Mouse (Mus musculus): ENCODE measurements around the gene Pde4d.

- TF ChIP-seq CTCF (IDR thresholded peaks at IDR 0.05; ENCODE audit: control insufficient read depth, insufficient read depth, insufficient read length) (no peak), MYOD1 (IDR thresholded peaks at IDR 0.05; ENCODE audit: control insufficient read depth, insufficient read length, low read depth) (no peak), MAX (IDR thresholded peaks at IDR 0.05) (no peak), CEBPB (IDR thresholded peaks at IDR 0.05; ENCODE audit: low read depth) (no peak), MYOG (IDR thresholded peaks at IDR 0.05; ENCODE audit: control insufficient read depth, extremely low read depth, insufficient read length) (no peak)
These were observed 1459.4 kb downstream of the Pde4d start for GRCm38 (mm10) chr13:109909111-109909510.
